Comparison of ENCODE assay signal across 8 mouse cellular contexts in genomic region chr13:112998427-112999201, GRCm38 (mm10). TPM values are rescaled to one million over a fixed set of nuclear protein-coding genes. Genes with fewer than 3 reads are reported as not detected.
DNase-seq lines count a peak whose midpoint lies in the region; ATAC-seq and TF ChIP-seq lines count a peak whose summit lies in the region.

No protein-coding gene starts in this region.

- no peak for DNase-seq in liver, adult 2 months (ENCODE audit: extremely low read depth, low read depth, low spot score)
- DNase-seq in liver = no peak
- DNase-seq in adrenal gland, adult 18-20 months (ENCODE audit: low spot score in 2 of 2) = peak; percentile 26 to 30
- peak; percentile 55 for DNase-seq in retina, embryonic 14.5 days (ENCODE audit: low spot score)
- DNase-seq in spleen, postnatal 36 days (ENCODE audit: low spot score in 2 of 2) = no peak

- WGBS in liver, adult 2 months = 2% methylated on average over 46 of the region's 46 CpGs
- under 1% methylated on average over 46 of the region's 46 CpGs for WGBS in forebrain, embryonic 12.5 days
- under 1% methylated on average over 46 of the region's 46 CpGs for WGBS in intestine, embryonic 16.5 days
- WGBS in liver, embryonic 16.5 days (ENCODE audit: insufficient replicate concordance) = 1% methylated on average over 46 of the region's 46 CpGs

- H3K4me3 ChIP-seq in liver, adult 2 months (ENCODE audit: insufficient read depth, low read depth, low read length) = peak overlapping the region; percentile 17; the same call in 1 of the 2 replicates
- H3K4me3 ChIP-seq in forebrain, embryonic 12.5 days (replicated peaks) = peak overlapping the region; percentile 43
- H3K4me3 ChIP-seq in intestine, embryonic 16.5 days (ENCODE audit: low read length) = peak overlapping the region; percentile 52
- H3K4me3 ChIP-seq in liver, embryonic 16.5 days (ENCODE audit: low read depth, low read length) = peak overlapping the region; percentile 13; the same call in 1 of the 2 replicates

- no peak for TF ChIP-seq POLR2A in liver, adult 2 months (IDR thresholded peaks at IDR 0.05; ENCODE audit: extremely low read depth, insufficient read depth, low read length)

- H3K36me3 ChIP-seq in liver, adult 2 months (ENCODE audit: control insufficient read depth, insufficient read depth, low read length) = no peaks in the 10 kb centered on the region
- no peaks in the 10 kb centered on the region for H3K36me3 ChIP-seq in forebrain, embryonic 12.5 days (replicated peaks)
- no peaks in the 10 kb centered on the region for H3K36me3 ChIP-seq in intestine, embryonic 16.5 days (ENCODE audit: control insufficient read depth, insufficient read depth, low read length)
- no peaks in the 10 kb centered on the region for H3K36me3 ChIP-seq in liver, embryonic 16.5 days (ENCODE audit: control insufficient read depth, insufficient read depth)

- no peaks in the 10 kb centered on the region for H3K79me2 ChIP-seq in liver, adult 2 months (ENCODE audit: control insufficient read depth, insufficient read depth, low read length)

- H3K4me1 ChIP-seq in liver, adult 2 months (ENCODE audit: control insufficient read depth, insufficient read depth, low read length) = peaks cover 5% of the 10 kb centered on the region; the same call in 1 of the 2 replicates
- peaks cover 21% of the 10 kb centered on the region for H3K4me1 ChIP-seq in forebrain, embryonic 12.5 days
- peaks cover 14% of the 10 kb centered on the region for H3K4me1 ChIP-seq in intestine, embryonic 16.5 days (ENCODE audit: control insufficient read depth, insufficient read depth, low read length)
- peaks cover 6% of the 10 kb centered on the region for H3K4me1 ChIP-seq in liver, embryonic 16.5 days (ENCODE audit: control insufficient read depth, low read depth, low read length)

- no peak for TF ChIP-seq CTCF in liver, adult 2 months (IDR thresholded peaks at IDR 0.05; ENCODE audit: low read depth, low read length)

- H3K27me3 ChIP-seq in liver, adult 2 months (ENCODE audit: control insufficient read depth, insufficient read depth, low read length) = peaks cover 22% of the 10 kb centered on the region
- peaks cover 89% of the 10 kb centered on the region for H3K27me3 ChIP-seq in forebrain, embryonic 12.5 days
- H3K27me3 ChIP-seq in intestine, embryonic 16.5 days (replicated peaks; ENCODE audit: control insufficient read depth, insufficient read depth, low read length) = peaks cover 43% of the 10 kb centered on the region
- H3K27me3 ChIP-seq in liver, embryonic 16.5 days (ENCODE audit: control insufficient read depth, insufficient read depth, low read depth, low read length) = peaks cover 68% of the 10 kb centered on the region

- no peaks in the 10 kb centered on the region for H3K9me3 ChIP-seq in forebrain, embryonic 12.5 days
- no peaks in the 10 kb centered on the region for H3K9me3 ChIP-seq in intestine, embryonic 16.5 days (ENCODE audit: control insufficient read depth, low read length)
- no peaks in the 10 kb centered on the region for H3K9me3 ChIP-seq in liver, embryonic 16.5 days (replicated peaks; ENCODE audit: control insufficient read depth, low read length)

- H3K4me2 ChIP-seq in forebrain, embryonic 12.5 days = peak overlapping the region; percentile 77
- H3K4me2 ChIP-seq in intestine, embryonic 16.5 days (ENCODE audit: low read depth, low read length) = peak overlapping the region; percentile 87
- H3K4me2 ChIP-seq in liver, embryonic 16.5 days (ENCODE audit: low read depth, low read length) = peak overlapping the region; percentile 25

- H3K9ac ChIP-seq in liver, adult 2 months (ENCODE audit: low read depth, low read length) = no peak overlapping the region
- peak overlapping the region; percentile 50 for H3K9ac ChIP-seq in forebrain, embryonic 12.5 days
- peak overlapping the region; percentile 56 for H3K9ac ChIP-seq in intestine, embryonic 16.5 days (ENCODE audit: low read depth, low read length)
- no peak overlapping the region for H3K9ac ChIP-seq in liver, embryonic 16.5 days (ENCODE audit: low read depth, low read length)

- ATAC-seq in forebrain, embryonic 12.5 days (ENCODE audit: low FRiP score) = peak; percentile 52
- peak; percentile 21; the same call in 1 of the 2 replicates for ATAC-seq in intestine, embryonic 16.5 days
- ATAC-seq in liver, embryonic 16.5 days (ENCODE audit: low read depth) = no peak

- H3K27ac ChIP-seq in liver, adult 2 months (replicated peaks; ENCODE audit: insufficient read depth, low read depth, low read length) = no peak overlapping the region
- no peak overlapping the region for H3K27ac ChIP-seq in forebrain, embryonic 12.5 days
- no peak overlapping the region for H3K27ac ChIP-seq in intestine, embryonic 16.5 days (ENCODE audit: low read length)
- no peak overlapping the region for H3K27ac ChIP-seq in liver, embryonic 16.5 days (ENCODE audit: low read length)

RNA-seq across cellular contexts. Expression of gene Mcidas, which starts 5.0 kb away (rescaled TPM):
- not detected in 2 replicates for total RNA-seq in liver, adult 2 months (2014; rRNA removed)
- not detected in 2 replicates for polyA plus RNA-seq in liver, adult 2 months (2012; rRNA removed)
- total RNA-seq in adrenal gland, adult 18-20 months (2021) = not detected
- polyA plus RNA-seq in forebrain, embryonic 12.5 days (2016; fragmentation: Nextera tagmentation; extraction: Ambion mirVana) = 2.2 and 3.6 TPM in 2 replicates
- 0.05 TPM in 1 of 2 replicates, not detected in the other for polyA plus RNA-seq in intestine, embryonic 16.5 days (2015; fragmentation: Nextera tagmentation; extraction: Ambion mirVana)
- polyA plus RNA-seq in liver, embryonic 16.5 days (2015; fragmentation: Nextera tagmentation; extraction: Ambion mirVana) = not detected in 2 replicates

RNA-seq across cellular contexts. Expression of gene Ccno, which starts 11.0 kb away (rescaled TPM):
- total RNA-seq in liver, adult 2 months (2014; rRNA removed) = 0.20 and 0.65 TPM in 2 replicates
- polyA plus RNA-seq in liver, adult 2 months (2012; rRNA removed) = 0.70 and 1.7 TPM in 2 replicates
- total RNA-seq in adrenal gland, adult 18-20 months (2021) = under 1 TPM; 0.42 to 0.89 TPM
- polyA plus RNA-seq in forebrain, embryonic 12.5 days (2016; fragmentation: Nextera tagmentation; extraction: Ambion mirVana) = 4.4 and 7.2 TPM in 2 replicates
- 0.13 and 0.32 TPM in 2 replicates for polyA plus RNA-seq in intestine, embryonic 16.5 days (2015; fragmentation: Nextera tagmentation; extraction: Ambion mirVana)
- 0.19 and 0.34 TPM in 2 replicates for polyA plus RNA-seq in liver, embryonic 16.5 days (2015; fragmentation: Nextera tagmentation; extraction: Ambion mirVana)

RNA-seq across cellular contexts. Expression of gene Cdc20b, which starts 36.3 kb away (rescaled TPM):
- not detected in 2 replicates for total RNA-seq in liver, adult 2 months (2014; rRNA removed)
- polyA plus RNA-seq in liver, adult 2 months (2012; rRNA removed) = not detected in 2 replicates
- not detected for total RNA-seq in adrenal gland, adult 18-20 months (2021)
- 0.97 and 1.3 TPM in 2 replicates for polyA plus RNA-seq in forebrain, embryonic 12.5 days (2016; fragmentation: Nextera tagmentation; extraction: Ambion mirVana)
- polyA plus RNA-seq in intestine, embryonic 16.5 days (2015; fragmentation: Nextera tagmentation; extraction: Ambion mirVana) = not detected in 2 replicates
- not detected in 2 replicates for polyA plus RNA-seq in liver, embryonic 16.5 days (2015; fragmentation: Nextera tagmentation; extraction: Ambion mirVana)

RNA-seq across cellular contexts. Expression of gene Gpx8, which starts 47.6 kb away (rescaled TPM):
- 2.7 and 2.8 TPM in 2 replicates for total RNA-seq in liver, adult 2 months (2014; rRNA removed)
- polyA plus RNA-seq in liver, adult 2 months (2012; rRNA removed) = 0.20 and 0.22 TPM in 2 replicates
- 10 to 100 TPM; 80.7 to 85.7 TPM for total RNA-seq in adrenal gland, adult 18-20 months (2021)
- polyA plus RNA-seq in forebrain, embryonic 12.5 days (2016; fragmentation: Nextera tagmentation; extraction: Ambion mirVana) = 77.0 and 81.2 TPM in 2 replicates
- 80.4 and 91.0 TPM in 2 replicates for polyA plus RNA-seq in intestine, embryonic 16.5 days (2015; fragmentation: Nextera tagmentation; extraction: Ambion mirVana)
- polyA plus RNA-seq in liver, embryonic 16.5 days (2015; fragmentation: Nextera tagmentation; extraction: Ambion mirVana) = 4.4 and 6.3 TPM in 2 replicates

Comparison
In these comparisons a context has a peak if more than half of its experiments do, and no peak if none do; other contexts are left out.
1. DNase-seq: peak in adrenal gland, adult 18-20 months (2 of 2) and retina, embryonic 14.5 days (single experiment); none in liver, adult 2 months (single experiment), liver (single experiment) and spleen, postnatal 36 days (0 of 2).
2. H3K9ac ChIP-seq: peak in forebrain, embryonic 12.5 days (single experiment) and intestine, embryonic 16.5 days (single experiment); none in liver, adult 2 months (single experiment) and liver, embryonic 16.5 days (single experiment).
3. H3K4me2 ChIP-seq: peak in every context shown above with its lines; median percentile 87 in intestine, embryonic 16.5 days; 77 in forebrain, embryonic 12.5 days; 25 in liver, embryonic 16.5 days.
4. Peak in every context shown above with its lines, with median percentiles within 50 percentile points of each other: H3K4me3 ChIP-seq.